Mouse (Mus musculus): ENCODE data around the gene Zbtb7b.
A peak's percentile ranks its signal among the peaks of the same experiment; 100 is the strongest.

Gene Zbtb7b

DNA sequence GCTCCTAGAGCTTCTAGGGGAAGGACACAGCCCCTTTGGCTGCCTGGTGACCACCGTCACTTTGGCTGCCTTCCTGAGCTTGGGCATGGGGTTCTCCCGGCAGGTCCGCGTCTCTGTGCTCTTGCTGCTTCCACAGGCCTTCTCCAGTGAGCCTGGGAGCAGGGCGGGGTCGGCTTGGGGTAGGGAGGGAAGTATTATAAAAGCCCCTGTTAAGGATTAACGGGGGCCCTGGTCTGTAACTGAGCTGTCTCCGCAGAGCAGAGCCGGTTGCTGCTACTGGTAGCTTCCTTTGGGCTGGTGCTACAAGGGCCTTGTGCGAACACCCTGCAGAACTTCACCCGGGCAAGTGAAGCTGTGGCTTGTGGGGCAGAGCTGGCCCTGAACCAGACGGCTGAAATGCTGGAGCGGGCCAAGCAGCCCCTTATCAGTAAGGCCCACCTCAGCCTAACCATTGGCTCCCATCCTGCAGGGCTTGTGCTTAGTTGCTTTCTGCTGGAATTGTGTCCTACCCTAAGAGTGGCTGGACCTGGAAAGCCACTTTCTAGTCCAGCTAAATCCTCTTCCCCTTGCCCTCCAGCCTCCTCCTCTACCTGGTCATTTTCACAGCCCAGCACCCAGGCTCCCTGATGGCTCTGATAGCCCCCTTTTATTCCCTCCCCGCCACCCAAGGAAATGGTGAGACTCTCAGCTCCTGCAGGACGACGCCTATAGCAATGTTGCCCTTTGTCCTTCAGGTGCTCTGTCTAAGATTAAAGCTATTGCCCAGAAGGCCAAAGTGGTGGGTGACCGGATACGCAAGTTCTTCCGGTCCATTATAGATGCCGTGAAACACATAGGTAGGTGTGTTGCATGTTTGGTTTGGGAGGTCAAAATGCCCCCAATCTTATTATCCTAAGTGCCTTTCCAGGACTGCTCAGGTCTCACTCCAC is 28.8 kb downstream of the Zbtb7b start:
- no peak for DNase-seq (ENCODE audit: low spot score)

DNA sequence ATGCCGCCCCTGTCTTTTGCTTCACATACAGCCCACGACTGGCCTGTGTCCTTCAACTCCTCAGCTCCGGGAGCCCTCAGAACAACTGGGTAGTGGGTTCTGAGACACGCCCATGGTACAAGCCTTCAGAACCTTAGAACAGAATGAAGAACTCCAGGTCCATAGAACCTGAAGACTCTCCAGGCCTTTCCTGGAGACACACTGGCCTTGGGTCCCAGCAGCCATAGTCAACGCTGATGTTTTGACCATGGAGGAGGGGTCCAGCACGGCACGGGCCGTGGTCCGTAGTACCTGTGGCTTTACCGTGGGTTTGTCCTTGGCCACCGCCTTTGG is 29.5 kb downstream of the Zbtb7b start, which contains the start of gene Dcst1:
TSS of gene Dcst1 (minus strand) at position 101 of the 333 bp plus-strand sequence.
- no peak for DNase-seq (ENCODE audit: low spot score)

DNA sequence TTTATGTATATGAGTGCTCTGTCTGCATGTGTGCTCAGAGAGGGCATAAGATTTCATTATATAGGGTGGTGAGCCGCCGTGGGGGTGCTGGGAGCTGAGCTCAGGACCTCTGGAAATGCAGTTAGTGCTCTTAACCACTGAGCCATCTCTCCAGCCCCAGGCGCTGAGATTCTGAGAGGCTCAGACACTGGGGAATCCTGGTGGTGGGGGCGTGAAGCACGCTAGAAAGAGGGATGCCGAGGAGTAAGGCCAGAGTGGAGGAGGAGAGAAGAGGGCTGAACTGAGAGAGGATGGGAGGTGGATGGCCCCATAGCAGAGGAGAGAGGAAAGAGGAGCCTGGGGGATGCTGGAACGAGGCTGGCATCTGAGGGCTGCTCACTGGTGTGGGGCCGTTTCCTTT is 29.9 kb downstream of the Zbtb7b start:
- DNase-seq (ENCODE audit: low spot score): no peak

DNA sequence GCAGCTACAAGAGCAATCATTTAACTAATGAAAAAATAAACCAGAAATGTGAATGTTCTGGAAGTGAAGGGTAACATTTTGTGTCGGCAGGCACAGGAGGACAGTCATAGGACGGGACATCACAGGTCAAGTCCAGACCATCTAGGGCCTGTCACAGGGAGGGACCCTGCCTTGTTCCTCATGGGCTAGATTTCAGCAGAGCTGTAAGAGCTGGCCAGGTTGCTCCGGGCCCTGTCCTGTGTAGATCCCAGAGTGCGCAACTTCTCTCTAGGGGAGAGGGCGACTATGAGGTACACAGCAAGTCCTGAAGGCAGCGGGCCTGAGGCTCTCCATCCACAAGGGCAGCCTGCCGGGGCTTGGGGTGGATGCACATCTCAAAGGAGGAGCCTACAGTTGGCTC is 32.9 kb downstream of the Zbtb7b start, which contains the start of gene Dcst2:
TSS of gene Dcst2 (plus strand) at position 301 of the 400 bp plus-strand sequence.
- no peak for DNase-seq (ENCODE audit: low spot score)

DNA sequence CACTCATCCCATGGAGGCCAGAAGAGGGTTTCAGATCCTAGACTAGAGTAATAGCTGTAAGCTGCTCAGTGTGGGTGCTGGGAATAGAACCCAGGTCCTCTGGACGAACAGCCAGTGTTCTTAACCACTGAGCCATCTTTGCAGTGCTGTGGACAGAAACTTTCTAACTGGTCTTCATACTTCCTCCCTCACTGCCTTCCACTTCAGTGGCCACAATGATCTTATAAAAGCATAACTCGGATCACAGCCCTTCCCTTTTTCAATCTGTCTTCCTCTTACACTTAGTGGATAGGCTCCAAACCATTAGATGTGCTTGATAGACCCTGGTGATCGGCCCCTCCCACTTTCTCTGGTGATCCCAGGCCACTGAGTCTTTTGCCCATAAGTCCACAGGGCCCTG is 34.3 kb downstream of the Zbtb7b start:
- DNase-seq (ENCODE audit: low spot score): no peak

DNA sequence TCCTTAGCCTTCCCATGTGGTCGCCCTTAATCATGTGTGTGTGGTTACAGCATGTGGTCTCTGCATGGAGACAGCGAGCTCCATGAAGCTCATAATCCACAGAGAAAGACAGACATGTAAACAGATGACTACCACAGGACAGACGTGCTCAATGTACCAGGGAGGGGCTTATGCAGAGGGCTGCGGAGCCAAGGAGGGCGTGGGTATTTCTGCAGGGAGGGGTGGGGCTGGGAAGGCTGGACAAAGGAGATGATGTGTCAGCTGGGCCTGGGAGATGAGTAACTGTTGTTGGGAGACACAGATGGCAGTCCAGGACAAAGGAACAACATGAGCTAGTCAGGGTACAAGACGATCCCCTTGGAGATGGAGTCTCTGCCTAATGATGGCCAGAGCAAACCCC is 34.9 kb downstream of the Zbtb7b start:
- no peak for DNase-seq (ENCODE audit: low spot score)

DNA sequence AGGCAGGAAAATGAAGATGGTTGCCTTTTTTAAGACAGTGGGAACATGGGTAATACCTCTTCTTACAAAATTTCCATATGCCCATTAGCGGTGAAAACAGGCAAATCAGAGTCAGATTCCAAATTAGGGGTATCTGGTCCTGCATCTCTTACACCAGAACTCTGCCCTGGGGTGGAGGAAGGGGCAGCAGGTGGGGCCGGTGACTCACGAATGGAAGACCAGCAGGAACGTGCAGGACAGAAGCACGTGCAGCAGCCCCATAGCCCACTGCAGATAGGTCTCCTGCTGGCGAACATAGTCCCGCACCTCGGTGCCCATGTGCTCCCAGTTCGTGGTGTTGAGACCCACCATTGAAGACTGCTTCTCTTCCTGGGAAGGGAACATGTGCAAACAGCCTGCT is 38.5 kb downstream of the Zbtb7b start:
- DNase-seq (ENCODE audit: low spot score): no peak

DNA sequence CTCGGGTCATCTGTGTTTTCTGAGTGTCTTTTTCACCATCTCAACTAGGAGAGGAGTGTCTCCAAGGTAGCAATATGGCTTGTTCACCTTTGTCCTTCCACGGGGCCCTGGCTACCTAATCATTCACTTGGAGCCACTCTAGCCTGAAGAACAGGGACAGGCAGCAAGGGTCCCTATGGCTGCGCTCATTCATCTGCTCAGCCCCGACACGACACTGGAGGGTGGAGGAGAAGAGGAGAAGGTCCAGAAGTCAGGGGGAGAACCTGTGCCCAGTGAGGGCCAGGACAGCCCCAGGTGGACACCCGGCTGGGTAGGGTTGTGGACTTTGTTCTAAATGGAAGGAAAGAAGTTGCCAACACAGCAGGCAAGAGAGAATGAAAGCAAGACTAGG is 39.1 kb downstream of the Zbtb7b start:
- no peak for DNase-seq (ENCODE audit: low spot score)

DNA sequence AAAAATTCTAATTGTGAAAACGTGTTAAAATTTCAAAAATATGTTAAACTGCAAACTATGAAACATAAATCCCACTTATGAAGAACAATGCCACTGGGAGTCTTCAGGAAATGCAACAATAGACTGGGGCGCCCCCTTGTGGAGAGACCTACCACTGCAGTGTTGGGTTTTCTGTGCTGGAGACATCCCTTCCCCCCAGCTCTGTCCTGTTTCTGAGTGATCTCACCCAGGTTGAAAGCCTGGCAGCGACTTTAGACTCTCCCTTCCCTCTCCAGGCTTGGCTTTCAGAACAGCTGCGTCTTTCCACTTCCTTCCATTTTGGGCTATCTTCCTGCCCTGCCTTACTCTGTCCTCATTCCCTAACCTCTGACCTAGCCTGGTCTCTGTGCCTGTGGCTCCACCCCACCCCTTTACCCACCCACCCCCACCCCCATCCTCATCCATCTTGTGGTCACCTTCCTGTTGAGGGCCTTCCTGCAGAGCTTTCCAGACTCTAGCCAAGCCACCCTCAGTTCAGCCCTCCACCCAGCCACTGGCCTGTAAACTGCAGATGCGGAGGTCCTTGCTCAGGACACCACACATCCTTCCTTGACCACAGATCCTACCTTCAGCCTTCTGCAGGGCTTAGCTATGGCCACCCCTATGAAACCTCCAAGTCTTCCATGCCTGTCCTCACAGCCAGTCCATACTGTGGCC is 39.6 kb downstream of the Zbtb7b start:
- DNase-seq (ENCODE audit: low spot score): peak; percentile 79

DNA sequence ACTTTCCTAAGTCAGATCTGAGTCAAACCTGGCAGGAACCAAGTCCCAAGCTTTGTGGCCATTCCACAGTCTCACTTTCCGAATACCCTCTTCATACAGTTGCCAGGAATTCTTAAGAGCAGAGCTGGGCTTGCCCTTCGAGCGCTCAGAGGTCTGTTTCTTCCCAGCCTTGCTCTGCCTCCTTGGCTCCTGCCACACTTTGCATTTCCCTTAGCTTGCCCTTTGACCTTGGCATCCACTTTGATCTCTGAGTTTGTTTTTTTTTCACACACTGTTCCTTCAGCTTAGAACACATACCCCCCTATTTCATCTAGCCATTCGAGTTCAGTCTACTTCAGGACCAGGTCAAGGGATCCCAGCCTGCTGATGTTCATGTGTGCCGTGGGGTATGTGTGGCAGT is 43.3 kb downstream of the Zbtb7b start:
- DNase-seq (ENCODE audit: low spot score): peak; percentile 46

DNA sequence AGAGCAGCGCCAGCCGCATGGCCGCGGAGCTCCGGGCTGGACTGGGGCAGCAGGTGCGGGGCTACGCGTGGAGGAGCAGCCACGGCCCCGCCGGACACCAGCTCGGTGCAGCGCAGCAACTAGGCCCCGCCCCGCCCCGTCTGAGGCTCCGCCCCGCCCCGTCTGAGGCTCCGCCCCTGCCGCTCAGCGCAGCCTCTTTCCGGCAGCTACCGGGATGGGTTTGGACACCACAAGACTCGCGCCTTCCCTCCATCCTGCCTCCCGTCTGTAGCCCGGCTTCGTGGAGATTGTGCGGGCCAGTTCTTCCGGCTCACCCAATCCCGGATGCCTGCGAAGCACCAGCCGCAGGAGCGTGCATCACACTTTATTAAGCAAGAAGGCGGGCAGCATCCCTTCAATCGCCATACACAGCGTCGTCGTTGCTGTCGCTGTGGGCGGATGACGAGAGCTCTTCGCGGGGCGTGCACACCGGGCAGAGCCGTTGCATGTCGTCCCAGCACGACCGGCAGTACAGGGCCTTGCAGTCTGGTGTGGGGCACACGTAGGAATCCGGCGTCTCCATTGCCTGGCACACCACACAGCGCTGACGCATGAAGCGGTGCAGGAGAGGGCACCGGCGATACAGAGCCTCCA is 44.6 kb downstream of the Zbtb7b start, which contains the start of gene Adam15:
TSS of gene Adam15 (minus strand) at position 128 of the 633 bp plus-strand sequence.
- peak; percentile 85 for DNase-seq (ENCODE audit: low spot score)

DNA sequence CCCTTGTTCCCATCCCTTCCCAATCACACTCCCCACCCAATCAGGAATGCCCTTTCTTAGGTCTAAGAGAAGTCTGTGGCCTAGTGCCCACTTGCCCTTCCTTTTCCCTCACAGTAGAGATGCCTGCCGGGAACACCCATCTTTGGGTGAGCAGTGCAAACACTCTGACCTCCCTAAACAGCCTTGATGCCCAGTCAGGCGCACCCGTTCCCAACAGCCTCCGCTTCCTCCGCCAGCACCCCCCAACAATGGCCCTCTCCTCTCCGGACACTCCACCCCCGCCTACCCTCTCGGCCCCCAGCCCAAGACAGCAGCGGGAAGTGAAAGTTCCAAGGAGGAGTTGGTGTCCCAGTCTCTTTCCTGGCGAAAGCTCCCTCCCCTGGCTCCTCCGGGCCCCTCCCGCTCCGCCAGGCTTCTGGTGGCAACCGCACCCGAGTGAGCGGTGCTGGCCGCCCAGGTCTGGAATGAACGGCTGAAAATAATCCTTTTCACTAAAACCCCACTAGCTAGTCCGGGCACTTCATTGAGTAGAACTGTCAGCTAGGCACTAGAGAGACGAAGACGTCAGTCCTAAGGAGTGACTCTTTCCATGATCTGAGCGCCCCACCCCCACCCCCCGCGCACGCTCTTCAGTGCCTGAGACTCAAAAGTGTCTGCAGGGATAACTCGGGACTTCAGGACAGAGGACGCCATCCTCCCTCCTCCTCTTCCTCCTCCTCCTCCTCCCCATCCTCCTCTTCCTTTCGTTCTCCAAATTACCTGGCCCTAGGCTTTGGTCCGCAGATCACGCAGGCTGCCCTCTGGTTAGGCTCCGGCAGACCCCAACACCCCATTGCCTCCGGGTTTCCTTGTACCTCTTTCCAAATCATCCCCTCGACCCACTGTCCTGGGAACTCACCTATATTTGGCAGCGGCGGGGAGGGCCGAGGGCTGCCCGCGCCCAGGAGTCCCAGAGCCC is 45.4 kb downstream of the Zbtb7b start:
- DNase-seq (ENCODE audit: low spot score): peak; percentile 26

DNA sequence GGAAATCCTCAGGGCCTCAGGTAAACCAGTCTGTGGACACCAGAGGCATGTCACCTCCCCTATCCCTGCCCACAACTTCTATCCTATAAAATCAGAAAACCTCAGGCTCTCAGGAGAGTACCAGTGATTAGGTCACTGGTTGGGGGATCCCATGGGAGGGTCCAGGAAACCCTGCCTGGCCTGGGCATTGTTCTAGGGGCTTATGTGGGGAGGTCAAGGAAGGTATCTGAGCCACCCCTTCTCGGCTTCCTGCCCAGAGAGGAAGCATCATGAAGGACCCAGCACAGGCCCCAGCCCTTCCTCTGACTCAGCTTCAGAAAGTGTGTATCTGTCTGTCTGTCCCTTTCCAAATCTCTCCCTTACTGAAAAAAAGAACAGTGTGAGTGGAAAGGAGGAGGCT is 46.7 kb downstream of the Zbtb7b start:
- no peak for DNase-seq (ENCODE audit: low spot score)

DNA sequence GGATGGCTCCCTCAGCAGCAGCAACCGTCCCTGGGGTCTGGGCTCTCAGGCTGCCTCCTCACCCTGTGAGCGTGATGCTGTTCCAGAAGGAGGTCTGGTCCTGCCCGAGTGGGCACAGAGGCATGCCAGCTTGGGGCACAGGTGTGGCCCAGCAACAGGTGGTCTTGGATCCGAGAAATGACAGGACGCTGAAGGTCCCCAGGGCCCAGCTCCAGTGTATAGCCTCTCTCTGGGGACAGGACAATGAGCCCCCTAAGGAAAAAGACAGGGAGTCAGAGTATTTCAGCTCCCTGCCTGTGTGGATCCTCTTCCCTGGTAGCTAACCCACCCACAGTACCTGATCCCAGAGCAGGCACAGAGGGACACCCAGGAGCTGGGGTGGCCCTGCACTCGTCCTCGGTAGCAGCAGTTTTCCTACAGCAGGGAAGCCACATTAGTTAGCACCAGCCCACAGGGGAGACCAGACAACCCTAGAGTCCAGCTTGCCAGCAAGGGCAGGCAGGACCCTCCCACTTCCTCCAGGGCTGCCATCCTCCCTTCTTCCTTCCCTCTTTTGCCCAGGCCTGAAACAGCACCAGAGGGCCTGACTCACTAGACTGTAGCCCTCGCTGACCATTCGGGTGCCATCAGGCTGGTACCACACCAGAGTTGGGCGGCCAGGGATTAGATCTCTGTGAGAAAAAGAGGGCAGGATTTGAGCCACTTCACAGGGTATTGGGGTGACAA is 47.6 kb downstream of the Zbtb7b start:
- DNase-seq (ENCODE audit: low spot score): no peak

DNA sequence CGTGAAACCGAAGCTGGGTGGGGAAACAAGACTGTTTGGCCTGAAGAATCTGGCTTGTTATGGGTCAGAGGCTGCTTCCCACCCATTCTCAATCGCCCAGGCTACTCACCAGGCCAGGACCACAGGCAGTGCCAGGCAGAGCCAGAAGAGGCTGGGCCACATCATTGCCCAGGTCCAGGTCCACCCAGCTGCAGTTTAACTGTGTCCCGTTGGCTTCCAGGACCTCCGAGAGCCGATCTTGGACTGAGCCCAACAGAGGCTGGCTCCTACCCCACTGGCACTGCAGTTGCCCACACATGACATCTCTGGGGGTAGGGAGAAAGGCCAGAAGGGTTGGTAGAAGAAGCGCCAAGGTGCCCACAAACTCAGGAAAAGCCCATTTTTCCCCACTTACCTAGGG is 51.3 kb downstream of the Zbtb7b start:
- DNase-seq (ENCODE audit: low spot score): no peak

DNA sequence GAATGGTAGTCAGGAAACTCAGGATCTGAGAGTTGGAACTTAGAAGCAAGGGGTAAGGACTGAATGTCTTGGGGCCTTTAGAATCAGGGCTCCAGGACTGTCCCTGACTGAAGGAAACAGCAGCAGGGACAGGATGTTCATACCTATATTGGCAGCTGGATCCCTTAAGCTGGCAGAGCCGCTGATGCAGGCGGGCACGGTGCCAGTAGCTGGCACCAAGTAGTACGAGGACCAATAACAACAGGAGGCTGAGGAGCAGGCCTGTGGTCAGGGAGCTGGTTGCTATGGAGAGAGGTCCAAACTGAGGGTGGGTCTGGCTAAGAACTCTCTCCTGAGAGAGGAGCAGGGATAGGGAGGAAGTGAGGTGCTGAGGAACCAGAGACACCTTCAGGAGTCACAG is 52.8 kb downstream of the Zbtb7b start:
- DNase-seq (ENCODE audit: low spot score): no peak

DNA sequence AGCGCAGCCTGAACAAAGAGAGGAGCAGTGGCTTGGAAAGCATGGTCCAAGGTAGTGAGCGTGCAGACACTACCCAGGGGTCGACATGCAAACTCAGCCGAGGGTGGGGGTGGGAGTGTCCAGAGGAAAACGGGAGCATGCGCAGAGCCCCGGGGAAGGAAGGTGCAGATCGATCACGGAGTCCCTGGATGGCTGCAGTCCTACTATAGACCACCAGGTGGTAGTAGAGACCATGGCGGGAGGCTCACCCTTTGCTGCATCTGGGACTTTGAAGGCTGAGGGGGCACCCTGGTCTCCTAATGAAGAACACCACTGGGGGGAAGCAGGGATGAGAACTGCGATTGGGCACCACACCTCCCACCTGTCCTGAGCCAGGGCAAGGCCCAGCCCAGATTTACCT is 54.1 kb downstream of the Zbtb7b start:
- DNase-seq (ENCODE audit: low spot score): peak; percentile 91

DNA sequence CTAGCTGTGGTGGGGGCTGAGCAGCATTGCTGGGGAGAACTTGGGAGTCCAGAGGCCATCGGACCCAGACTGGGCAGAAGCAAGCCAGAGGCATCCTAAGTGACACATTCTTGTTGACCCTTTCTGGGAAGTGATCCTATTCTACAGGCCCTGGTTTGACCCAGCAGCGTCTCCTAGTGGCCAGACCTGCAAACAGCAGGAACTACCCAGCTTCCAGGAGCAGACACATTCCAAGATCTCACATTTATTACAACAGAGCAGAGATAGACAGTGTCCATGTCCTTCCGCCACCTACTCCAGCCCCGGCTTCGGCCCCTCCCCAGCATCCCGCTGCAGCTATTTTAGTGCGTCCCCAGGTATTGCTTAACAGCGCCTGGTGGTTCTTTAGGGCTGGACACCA is 55.2 kb downstream of the Zbtb7b start:
- DNase-seq (ENCODE audit: low spot score): peak; percentile 86

DNA sequence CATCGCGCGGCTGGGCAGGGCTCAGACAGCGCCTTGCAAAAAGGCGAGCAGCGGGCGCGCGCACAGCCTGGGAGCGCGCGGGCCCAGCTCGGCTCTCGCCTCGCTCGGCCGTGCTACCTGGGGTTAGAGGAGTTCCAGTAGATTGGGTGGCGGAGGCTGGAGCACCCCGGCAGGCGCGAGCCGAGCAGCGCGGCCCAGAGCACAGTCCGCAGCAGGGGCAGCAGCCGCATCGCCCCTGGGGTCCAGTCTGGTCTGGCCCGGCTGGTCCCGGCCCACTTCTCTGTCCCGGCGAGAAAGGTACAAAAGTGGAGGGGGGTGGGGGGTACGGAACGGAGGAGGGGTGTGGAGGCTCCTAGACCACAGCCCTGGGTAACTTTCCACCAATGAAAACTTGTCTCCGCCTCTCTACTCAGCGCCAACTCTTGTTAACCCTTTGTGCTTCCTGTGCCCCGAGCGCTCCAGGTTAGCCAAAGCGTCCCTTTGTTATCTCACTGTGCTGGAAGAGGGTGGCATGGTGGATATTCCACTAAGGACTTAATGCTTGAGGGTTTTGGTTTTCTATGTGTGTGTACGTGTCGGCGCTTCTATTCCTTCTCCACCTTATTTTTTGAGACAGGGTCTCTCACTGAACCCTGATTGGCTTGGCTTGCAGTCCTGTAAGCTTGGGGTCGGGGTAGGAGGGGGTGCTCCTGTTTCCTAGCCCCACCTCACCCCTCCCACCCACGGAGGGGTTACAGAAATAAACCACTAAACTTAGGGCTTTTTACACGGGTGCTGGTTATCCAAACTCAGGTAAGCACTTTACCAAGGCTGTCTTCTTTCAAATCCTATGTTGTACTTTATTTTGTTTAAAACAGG is 56.6 kb downstream of the Zbtb7b start, which contains the start of gene Efna4:
TSS of gene Efna4 (minus strand) at position 308 of the 858 bp plus-strand sequence.
- peak; percentile 87 for DNase-seq (ENCODE audit: low spot score)
